Mouse (Mus musculus) lung, postnatal 0 days (tissue): ENCODE measurements around the gene Tomm70a.

Experiments
- CTCF ChIP-seq: IDR thresholded peaks from 2 replicates; pipeline ENCODE4 v1.5.1; 2016; ENCODE audit warnings: antibody characterized with exemption, mild to moderate bottlenecking
- EP300 ChIP-seq: IDR thresholded peaks from 2 replicates; pipeline ENCODE4 v1.6.1; 2016; ENCODE audit warnings: antibody characterized with exemption, mild to moderate bottlenecking, control low read depth

DNA sequence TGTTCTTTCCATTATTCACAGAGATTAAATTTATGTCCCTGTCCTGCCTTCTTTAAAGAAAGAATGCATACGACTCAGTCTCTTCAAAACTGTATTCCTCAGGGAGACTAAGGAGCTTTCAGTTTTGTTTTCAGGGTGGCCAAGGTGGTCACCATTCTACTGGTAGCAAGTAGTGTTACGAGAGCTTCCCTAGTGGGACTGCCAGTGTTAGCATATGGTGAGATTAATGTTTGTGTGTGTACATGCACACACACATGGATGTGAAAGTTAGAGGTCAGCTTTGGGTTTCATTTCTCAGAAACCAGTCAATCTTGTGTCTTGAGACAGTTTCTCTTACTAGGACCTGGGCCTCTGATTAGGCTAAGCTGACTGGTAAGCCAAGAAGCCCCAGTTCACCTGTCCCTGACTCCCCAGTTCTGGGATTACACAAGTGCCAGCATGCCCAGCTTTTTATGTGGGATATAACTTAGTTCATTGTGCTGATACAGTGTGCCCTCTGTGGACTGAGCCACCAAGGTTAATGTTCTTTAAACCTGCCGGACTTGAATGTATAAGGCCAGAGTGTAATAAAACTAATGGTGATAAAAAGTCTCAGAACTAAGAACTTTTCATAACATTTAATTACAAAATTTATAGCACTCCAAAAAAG lies 9.4 kb downstream of the Tomm70a start:
- TF ChIP-seq CTCF: no peak
- TF ChIP-seq EP300: no peak
